Mouse (Mus musculus) embryonic fibroblast, embryonic 13.5 days (primary cell): ENCODE results near the gene Stxbp1.

ENCODE experiments used
- CTCF ChIP-seq: IDR thresholded peaks from 2 replicates; pipeline ENCODE4 v1.5.1; 2011; ENCODE audit warnings: mild to moderate bottlenecking, control low read depth, low read length, moderate library complexity, borderline replicate concordance; ENCODE audit not compliant: insufficient read depth
- POLR2A ChIP-seq: IDR thresholded peaks from 2 replicates; pipeline ENCODE4 v1.6.1; 2011; ENCODE audit warnings: low read depth, mild to moderate bottlenecking, control low read depth, low read length, moderate library complexity

GRCm38 (mm10) chr2:32778081-32778480 lies 69.0 kb downstream of the Stxbp1 start:
- TF ChIP-seq CTCF = no peak
- TF ChIP-seq POLR2A = no peak
